Mouse (Mus musculus) heart, embryonic 10.5 days (tissue): ENCODE measurements around the gene Ccdc12. TPM values are rescaled to one million over a fixed set of nuclear protein-coding genes. Genes with fewer than 3 reads are reported as not detected.
A peak's percentile ranks its signal among the peaks of the same experiment; 100 is the strongest.

Experiments
- DNase-seq: peaks from one replicate; pipeline ENCODE4 v3.0.0-alpha.2; 2017; ENCODE audit warnings: low spot score
- H3K27ac ChIP-seq: fragments of 300-500 bp; sonication (generic); 2 replicates; pipeline ENCODE4 v1.5.1; 2016; ENCODE audit warnings: mild to moderate bottlenecking
- H3K27me3 ChIP-seq: fragments of 300-500 bp; sonication (generic); 2 replicates; pipeline ENCODE4 v1.6.1; 2016; ENCODE audit warnings: mild to moderate bottlenecking; ENCODE audit not compliant: poor library complexity, insufficient read depth, severe bottlenecking
- H3K36me3 ChIP-seq: fragments of 300-500 bp; sonication (generic); 2 replicates; pipeline ENCODE4 v1.6.1; 2016; ENCODE audit warnings: mild to moderate bottlenecking, moderate library complexity
- H3K4me1 ChIP-seq: fragments of 300-500 bp; sonication (generic); 2 replicates; pipeline ENCODE4 v1.6.1; 2016; ENCODE audit warnings: mild to moderate bottlenecking
- H3K4me3 ChIP-seq: fragments of 300-500 bp; sonication (generic); 2 replicates; pipeline ENCODE4 v1.5.1; 2016; ENCODE audit warnings: mild to moderate bottlenecking, moderate library complexity
- H3K9me3 ChIP-seq: fragments of 300-500 bp; sonication (generic); 2 replicates; pipeline ENCODE4 v1.6.1; 2016; ENCODE audit warnings: mild to moderate bottlenecking, moderate library complexity
- WGBS: fragments of 180-500 bp; shearing (Covaris S2); methylation state at CpG from one replicate; pipeline ENCODE4 v1.1.7; 2016; 5-methylcytosine and 5-hydroxymethylcytosine counted together
- microRNA-seq: library from miRNA; unstranded; fragments of <30 nt; microRNA quantifications from one replicate; pipeline ENCODE4, GENCODE M21; 2017
- polyA plus RNA-seq: library from polyadenylated mRNA; unstranded; fragments of >200 nt; fragmentation: Nextera tagmentation; extraction: Ambion mirVana; gene quantifications from 2 replicates; pipeline ENCODE4 v1.2.1, GENCODE M21; 2016

Gene Ccdc12
- polyA plus RNA-seq, 1 experiment from 2014 or later = 189 TPM

- H3K27ac ChIP-seq = no peak overlapping the region
- 46% methylated on average over 2 of the region's 2 CpGs for WGBS
Observed at GRCm38 (mm10) chr9:110759265-110759664, 103.0 kb downstream of the Ccdc12 start.

GRCm38 (mm10) chr9:110760886-110761285 is 104.6 kb downstream of the Ccdc12 start:
- DNase-seq = no peak
- Histone ChIP-seq H3K27ac (0 out of 2 replicates have a peak overlapping the region, but pooled peaks have one; percentile 19), H3K27me3 (no peaks in the 10 kb centered on the region), H3K9me3 (no peaks in the 10 kb centered on the region), H3K4me3 (no peak overlapping the region), H3K4me1 (peaks cover 49% of the 10 kb centered on the region), H3K36me3 (peaks cover 7% of the 10 kb centered on the region)
- 85% methylated on average over 8 of the region's 8 CpGs for WGBS

More at GRCm38 (mm10) chr9:110759265-110759664, 103.0 kb downstream of the Ccdc12 start:
- no peaks in the 10 kb centered on the region for H3K27me3 ChIP-seq
- no peak overlapping the region for H3K4me3 ChIP-seq
- H3K36me3 ChIP-seq = no peaks in the 10 kb centered on the region
- no peak for DNase-seq
- H3K9me3 ChIP-seq = no peaks in the 10 kb centered on the region
- H3K4me1 ChIP-seq = peaks cover 48% of the 10 kb centered on the region

Small RNA genes within 50 kb of the gene (microRNA-seq; reads per million reads assigned to microRNA genes)
- not detected for gene Mir8107

Other genes starting within 250 kb of the Ccdc12 start
- 14.6 and 18.4 TPM in 2 replicates for gene Ptpn23, start 248.3 kb upstream of the Ccdc12 start, polyA plus RNA-seq
- not detected in 2 replicates for gene Ngp, start 236.8 kb upstream of the Ccdc12 start, polyA plus RNA-seq
- 9.0 and 10.0 TPM in 2 replicates for gene Klhl18, start 179.8 kb upstream of the Ccdc12 start, polyA plus RNA-seq
- 0.62 and 0.64 TPM in 2 replicates for gene Kif9, start 179.5 kb upstream of the Ccdc12 start, polyA plus RNA-seq
- gene Setd2, start 123.9 kb upstream of the Ccdc12 start, polyA plus RNA-seq = 24.0 and 29.5 TPM in 2 replicates
- 28.5 and 32.3 TPM in 2 replicates for gene Nradd, start 32.1 kb upstream of the Ccdc12 start, polyA plus RNA-seq
- gene Nbeal2, start 2.3 kb upstream of the Ccdc12 start, polyA plus RNA-seq = 2.4 and 3.1 TPM in 2 replicates
- 1,835 and 3,713 TPM in 2 replicates for gene Myl3, start 85.4 kb downstream of the Ccdc12 start, polyA plus RNA-seq
- gene Pth1r, start 90.6 kb downstream of the Ccdc12 start, polyA plus RNA-seq = 41.3 and 49.7 TPM in 2 replicates
- gene Prss42, start 141.7 kb downstream of the Ccdc12 start, polyA plus RNA-seq = not detected in 2 replicates
- gene Prss44, start 157.5 kb downstream of the Ccdc12 start, polyA plus RNA-seq = 0.32 TPM in 1 of 2 replicates, not detected in the other
- not detected in 2 replicates for gene Prss43, start 170.2 kb downstream of the Ccdc12 start, polyA plus RNA-seq
- gene Prss45, start 178.1 kb downstream of the Ccdc12 start, polyA plus RNA-seq = 0.10 TPM in 1 of 2 replicates, not detected in the other
- not detected in 2 replicates for gene Prss46, start 188.0 kb downstream of the Ccdc12 start, polyA plus RNA-seq
- gene Prss50, start 201.5 kb downstream of the Ccdc12 start, polyA plus RNA-seq = 0.43 and 0.45 TPM in 2 replicates
- gene Als2cl, start 223.4 kb downstream of the Ccdc12 start, polyA plus RNA-seq = 0.91 and 1.6 TPM in 2 replicates
- 0.17 and 0.68 TPM in 2 replicates for gene Tmie, start 223.6 kb downstream of the Ccdc12 start, polyA plus RNA-seq